Mouse (Mus musculus) thymus, postnatal 10 days (tissue): ENCODE measurements around the gene Slc11a1.
"Not testable (repeated sequence)": the region's sequence is repeated elsewhere in the genome, so short reads cannot be mapped to it uniquely, and the experiment has no call there.

Experiments used
- DNase-seq, 2 experiments: peaks; one replicate each; pipeline ENCODE4 v3.0.0; 2021; ENCODE audit warnings: low spot score in 2 of 2

Slc11a1 gene

DNA sequence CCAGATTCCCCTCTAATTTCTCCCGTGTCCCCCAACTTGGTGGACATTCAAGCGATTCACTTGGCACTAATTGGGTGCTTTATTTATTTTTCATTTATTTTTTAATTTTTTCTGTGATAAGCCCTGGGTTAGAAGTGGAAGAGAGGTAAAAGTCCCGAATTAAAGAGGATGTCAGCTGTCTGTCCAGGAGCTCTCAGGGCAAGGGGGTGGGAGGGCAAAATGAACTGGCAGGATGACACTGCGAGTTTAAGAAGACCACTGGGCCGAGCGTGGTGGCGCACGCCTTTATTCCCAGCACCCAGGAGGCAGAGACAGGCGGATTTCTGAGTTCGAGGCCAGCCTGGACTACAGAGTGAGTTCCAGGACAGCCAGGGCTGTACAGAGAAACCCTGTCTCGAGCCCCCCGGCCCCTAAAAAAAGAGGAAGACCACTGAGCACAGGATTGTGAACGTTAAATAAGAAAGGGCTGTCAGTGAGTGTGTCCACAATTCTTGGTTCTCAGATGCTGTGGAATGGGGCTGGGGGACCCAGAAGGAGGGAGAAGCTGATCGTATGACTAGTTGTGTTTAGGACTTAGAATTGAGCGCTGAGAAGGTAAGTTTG lies 12.5 kb downstream of the Slc11a1 start:
- DNase-seq: no peak

DNA sequence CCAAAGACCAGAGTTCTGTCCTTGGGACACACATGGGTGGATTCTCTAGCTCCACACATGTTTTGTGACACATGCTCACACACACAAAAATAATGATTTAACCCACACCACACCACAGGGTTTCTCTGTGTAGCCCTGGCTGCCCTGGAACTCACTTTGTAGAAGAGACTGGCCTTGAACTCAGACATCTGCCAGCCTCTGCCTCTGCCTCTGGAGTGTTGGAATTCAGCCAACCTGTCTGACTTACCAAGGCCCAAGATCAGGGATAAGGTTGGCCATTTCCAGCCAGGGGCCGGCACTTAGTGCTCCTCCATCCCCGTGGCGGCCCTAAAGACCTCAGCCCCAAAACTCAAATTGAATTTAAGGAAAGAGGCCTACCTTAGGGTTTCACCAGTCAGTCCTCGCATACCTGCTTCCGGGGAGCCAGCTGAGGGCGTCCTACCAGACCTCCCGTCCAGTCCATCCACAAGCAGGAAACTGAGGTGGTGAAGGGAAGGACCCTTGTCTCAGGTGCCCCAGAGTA lies 13.5 kb downstream of the Slc11a1 start:
- DNase-seq: no peak

GRCm38 (mm10) chr1:74389831-74390286 lies 14.9 kb downstream of the Slc11a1 start:
- DNase-seq: peak; percentile 49 to 63

DNA sequence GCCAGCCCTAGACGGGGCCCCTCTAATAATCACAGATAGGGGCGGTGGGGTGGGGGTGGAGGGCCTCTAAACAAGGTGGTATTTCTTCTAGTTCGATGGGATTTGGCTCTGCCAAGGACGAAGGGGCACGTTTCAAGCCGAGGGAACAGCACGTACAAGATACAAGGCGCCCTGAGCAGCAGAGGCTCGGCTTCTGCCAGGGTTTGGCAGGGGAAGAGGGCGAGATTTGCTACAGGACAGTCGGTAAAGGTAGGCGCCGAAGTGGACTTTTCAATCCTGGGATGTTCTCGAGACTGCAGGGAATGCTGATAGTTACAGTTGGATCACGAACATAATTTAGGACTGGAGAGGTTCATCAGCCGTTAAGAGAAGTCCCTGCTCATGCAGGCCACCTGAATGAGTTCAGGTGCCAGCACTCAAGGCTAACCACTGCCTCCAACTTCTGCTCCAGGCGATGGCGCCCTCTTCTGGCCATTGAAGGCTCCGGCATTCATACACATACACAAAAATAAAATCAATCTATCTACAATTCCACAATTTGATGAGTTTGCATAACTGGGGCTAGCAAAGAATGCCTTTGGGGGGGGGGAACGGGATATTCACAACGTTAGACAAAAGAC lies 15.4 kb downstream of the Slc11a1 start:
- peak; percentile 63 to 77 for DNase-seq

DNA sequence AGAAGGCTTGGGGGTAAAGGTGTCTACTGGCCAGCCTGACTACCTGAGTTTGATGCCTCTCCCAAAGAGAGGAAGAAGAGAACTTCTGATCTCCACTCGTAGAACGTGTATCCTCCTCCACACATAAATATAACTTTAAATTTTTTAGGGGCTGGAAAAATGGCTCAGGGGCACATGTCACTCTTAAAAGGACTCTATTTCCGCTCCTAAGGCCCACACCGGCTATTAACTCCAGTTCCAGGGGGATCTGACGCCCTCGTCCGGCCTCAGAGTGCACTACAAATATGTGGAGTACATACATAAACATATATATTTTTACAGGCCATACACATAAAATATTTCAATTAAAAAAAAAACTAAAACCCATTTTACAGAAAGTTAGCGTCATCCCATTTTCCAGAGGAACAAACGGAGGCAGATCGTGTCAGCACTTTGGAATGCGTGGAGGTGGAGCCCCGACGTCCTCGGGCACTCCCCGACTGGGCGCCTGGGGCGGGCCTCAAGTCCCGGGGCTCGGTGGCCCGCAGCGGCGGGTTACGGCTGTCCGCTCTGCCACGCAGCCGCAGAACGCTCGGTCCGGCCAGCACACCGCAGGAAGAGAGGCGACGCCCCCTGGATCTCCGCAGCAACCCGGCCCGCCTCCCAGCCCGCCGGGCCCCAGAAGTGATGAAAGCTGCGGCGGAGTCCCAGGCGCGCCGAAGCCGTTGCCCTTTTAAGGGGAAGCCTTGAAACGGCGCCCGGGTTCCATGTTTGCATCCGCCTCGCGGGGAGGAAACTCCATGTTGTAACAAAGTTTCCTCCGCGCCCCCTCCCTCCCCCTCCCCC lies 16.1 kb downstream of the Slc11a1 start, which contains the start of gene Ctdsp1:
Gene Ctdsp1 (plus strand): TSS at position 586 of the 825 bp plus-strand sequence.
- peak; percentile 93 for DNase-seq

- peak; percentile 74 to 77 for DNase-seq
These were observed 16.9 kb downstream of the Slc11a1 start for GRCm38 (mm10) chr1:74391844-74392441.

DNA sequence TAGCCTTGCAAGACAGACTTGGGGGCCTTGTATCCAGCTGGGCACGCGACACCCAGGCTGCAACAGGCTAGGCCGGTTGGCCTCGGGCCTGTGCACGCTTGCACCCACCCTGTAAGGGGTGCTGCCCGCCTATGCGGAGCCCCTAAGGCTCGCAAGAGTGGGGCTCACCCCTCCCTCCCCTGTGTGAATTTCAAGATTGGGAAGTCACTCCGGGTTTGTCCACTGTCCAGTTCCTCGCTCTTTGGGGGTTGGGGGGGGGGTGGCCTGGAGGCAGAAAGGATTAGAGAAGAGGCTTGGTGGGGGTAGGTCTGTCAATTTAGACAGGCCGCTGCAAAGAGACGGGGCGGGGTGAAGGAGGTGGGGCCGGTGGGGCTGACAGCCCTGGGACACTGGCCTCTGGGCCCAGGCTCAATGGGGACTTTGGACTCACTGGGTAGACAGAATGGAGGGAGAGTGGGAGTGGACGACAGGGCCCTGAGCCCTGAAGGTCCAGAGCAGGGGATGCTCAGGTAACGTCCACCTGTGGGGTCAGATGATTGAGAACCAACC lies 17.5 kb downstream of the Slc11a1 start:
- DNase-seq: no peak

DNA sequence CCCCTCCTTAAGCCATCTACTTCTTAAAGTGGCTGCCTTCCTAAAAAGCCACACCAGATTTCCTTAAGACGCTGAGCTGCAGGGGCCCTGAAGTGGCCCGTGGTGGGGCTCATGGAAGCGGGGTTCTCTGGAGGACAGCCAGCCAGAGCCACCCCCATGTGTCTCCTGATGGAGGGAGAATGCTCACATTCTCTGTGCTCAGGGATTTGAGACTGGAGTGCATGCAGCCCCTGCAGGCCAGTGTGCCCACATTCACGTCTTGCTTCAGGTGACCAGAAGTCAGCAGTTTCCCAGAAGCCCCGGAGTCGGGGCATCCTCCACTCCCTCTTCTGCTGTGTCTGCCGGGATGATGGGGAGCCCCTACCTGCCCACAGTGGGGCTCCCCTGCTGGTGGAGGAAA lies 18.0 kb downstream of the Slc11a1 start:
- DNase-seq: no peak

- no peak for DNase-seq
These were observed 18.7 kb downstream of the Slc11a1 start for GRCm38 (mm10) chr1:74393697-74394096.

DNA sequence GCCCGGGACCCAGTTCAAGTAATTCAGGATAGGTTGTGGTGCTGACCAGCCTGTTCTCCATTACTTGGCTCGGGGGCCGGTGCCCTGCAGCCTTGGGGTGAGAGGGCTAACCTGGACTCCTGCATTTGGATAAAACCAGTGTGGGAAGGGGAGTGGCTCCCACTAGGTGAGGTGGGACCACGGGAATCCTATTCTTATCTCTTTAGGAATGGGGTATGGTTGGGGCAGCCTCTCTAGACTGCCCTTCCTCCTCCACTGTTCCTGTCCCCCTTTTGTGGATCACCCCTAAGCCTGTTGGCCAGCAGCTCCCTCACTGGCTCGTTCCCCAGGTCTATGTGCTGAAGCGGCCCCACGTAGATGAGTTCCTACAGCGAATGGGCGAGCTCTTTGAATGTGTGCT lies 19.3 kb downstream of the Slc11a1 start:
- DNase-seq: no peak

GRCm38 (mm10) chr1:74394858-74395257 lies 19.9 kb downstream of the Slc11a1 start:
- no peak for DNase-seq

DNA sequence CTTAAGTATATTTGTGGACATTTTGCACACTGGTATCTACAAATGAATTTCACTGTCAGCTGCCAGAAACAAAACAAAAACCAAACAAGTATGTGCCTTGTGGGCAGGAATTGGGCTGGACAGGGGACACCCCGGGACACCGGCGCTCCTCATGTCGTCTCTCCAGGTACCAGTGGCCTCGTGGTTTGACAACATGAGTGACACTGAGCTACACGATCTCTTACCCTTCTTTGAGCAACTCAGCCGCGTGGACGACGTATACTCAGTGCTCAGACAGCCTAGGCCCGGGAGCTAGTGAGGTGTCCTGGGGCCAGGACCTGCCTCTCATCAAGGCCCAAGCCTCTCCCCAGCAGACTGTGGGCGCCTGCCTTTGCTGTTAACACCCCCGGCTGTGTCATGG lies 20.3 kb downstream of the Slc11a1 start:
- DNase-seq: no peak

DNA sequence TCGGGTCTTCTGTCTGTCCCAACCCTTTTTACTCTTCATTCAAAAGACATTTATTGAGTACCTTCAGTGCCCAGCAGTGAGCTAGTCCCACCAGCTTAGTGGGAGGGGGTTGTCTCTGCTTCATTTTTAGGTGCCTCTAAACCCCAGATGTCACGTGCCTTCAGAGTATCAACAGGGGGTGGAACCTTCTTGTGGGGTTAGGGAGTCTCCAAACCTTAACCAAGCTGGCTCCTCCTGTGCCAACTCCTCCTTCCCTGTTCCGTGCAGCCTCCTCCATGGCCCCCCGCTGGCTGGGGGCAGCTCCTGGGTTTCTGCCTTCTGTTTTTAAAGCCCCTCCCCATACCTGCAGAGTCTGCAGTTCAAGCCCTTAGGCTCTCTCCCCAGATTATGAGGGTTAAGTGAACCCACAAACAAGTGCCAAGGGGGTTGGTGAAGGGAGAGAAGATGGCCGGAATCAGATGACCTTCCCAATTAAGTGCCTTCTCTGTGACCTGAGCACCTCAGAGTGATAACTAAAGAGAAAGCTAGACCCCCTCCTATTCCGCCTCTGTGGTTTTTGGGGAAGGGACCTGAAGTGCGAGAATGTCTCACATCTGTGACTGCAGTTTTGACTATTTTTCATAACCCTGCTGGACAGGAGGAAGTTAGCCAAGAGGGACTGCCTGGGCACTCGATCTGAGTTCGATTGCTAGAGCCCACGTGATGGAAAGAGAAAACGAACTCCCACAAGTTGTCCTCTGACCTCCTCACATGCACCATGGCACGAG lies 21.6 kb downstream of the Slc11a1 start:
- DNase-seq: not testable (repeated sequence)

- DNase-seq: peak; percentile 72 to 78
These were observed 22.4 kb downstream of the Slc11a1 start for GRCm38 (mm10) chr1:74397268-74397918.

- peak; percentile 70 to 76 for DNase-seq
These were observed 23.0 kb downstream of the Slc11a1 start for GRCm38 (mm10) chr1:74397919-74398451.

GRCm38 (mm10) chr1:74400531-74400930 lies 25.5 kb downstream of the Slc11a1 start:
- DNase-seq: no peak

- DNase-seq: no peak
These were observed 26.2 kb downstream of the Slc11a1 start for GRCm38 (mm10) chr1:74401015-74401702.

- no peak for DNase-seq
These were observed 29.2 kb downstream of the Slc11a1 start for GRCm38 (mm10) chr1:74404206-74404605.
